Mouse (Mus musculus): ENCODE measurements at regions not wholly inside any gene's neighbourhood (a gene's known extent, or its start where the extent isn't known, plus 50 kb on each side); places are given as distances from the start of the nearest gene placed in this dataset.

DNA sequence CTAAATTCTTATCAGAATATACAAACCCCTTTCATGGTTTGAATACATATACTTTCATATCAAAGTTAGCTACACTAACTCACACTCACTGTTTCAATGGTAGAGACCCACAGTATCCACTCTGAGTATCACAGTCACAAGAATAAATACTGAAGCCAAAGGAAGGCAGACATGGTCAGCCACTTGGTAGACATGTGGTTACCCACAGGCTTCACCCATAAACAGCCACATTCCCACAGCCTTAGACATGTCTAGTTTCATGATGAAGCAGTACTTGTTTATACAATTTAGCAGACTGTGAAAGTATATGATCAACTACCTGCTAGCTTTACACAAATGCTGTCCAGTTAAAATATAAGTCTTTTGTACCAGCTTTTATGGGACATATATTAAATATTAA, 159.0 kb downstream of the Sucnr1 start:
- no peak for ATAC-seq (ENCODE audit: low read depth)
- H3K9ac ChIP-seq (ENCODE audit: low read depth, low read length) = no peak overlapping the region
- H3K36me3 ChIP-seq (ENCODE audit: control insufficient read depth, insufficient read depth, low read length) = no peaks in the 10 kb centered on the region
- H3K9me3 ChIP-seq (ENCODE audit: control insufficient read depth, low read length) = no peaks in the 10 kb centered on the region
- no peak overlapping the region for H3K27ac ChIP-seq (replicated peaks; ENCODE audit: low read depth, low read length)
- no peaks in the 10 kb centered on the region for H3K4me1 ChIP-seq (ENCODE audit: control insufficient read depth, insufficient read depth, low read length)
- H3K4me3 ChIP-seq (ENCODE audit: low read depth, low read length) = no peak overlapping the region
- no peaks in the 10 kb centered on the region for H3K27me3 ChIP-seq (replicated peaks; ENCODE audit: control insufficient read depth, insufficient read depth, low read length)
- no peak for DNase-seq (ENCODE audit: low spot score)
- no peak overlapping the region for H3K4me2 ChIP-seq (ENCODE audit: low read depth, low read length)

DNA sequence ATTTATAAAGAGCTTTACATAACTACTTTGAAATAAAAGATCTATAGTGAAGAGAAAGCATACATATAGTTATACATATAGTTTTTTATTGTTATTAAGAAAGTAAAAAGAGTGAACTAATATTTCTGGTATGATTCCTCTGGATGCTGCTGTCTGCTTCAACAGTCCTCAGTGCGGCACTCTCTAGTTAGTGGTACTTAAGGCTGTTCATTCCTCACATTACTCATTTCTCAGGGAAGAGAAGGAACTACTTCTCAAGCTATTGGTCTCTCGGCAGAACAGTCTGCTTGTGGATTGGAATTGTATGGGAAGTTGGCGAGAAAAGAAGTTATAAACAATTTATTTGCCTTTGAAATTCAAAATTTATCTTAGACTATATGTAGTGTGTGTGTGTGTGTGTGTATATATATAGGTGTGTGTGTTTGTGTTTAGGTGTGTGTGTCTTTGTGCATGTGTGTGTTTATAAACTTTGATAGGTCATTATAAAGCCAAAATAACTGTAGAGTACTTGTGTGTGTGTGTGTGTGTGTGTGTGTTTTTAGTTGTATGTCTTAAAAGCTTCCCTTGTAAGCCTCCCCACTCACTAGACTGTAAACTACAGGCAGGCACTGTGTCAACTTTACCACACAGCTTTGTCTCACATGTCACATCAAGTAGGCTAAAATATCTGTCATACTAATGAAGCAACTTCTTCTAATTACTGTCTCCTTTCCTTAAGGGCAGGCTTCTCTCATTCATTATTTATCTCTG, 185.2 kb downstream of the Sucnr1 start:
- WGBS = 79% methylated on average over 3 of the region's 3 CpGs

GRCm38 (mm10) chr3:60267416-60268174, 185.9 kb downstream of the Sucnr1 start:
- Histone ChIP-seq H3K4me1 (ENCODE audit: control insufficient read depth, insufficient read depth, low read length) (no peaks in the 10 kb centered on the region), H3K4me2 (ENCODE audit: low read depth, low read length) (no peak overlapping the region), H3K27me3 (replicated peaks; ENCODE audit: control insufficient read depth, insufficient read depth, low read length) (no peaks in the 10 kb centered on the region), H3K9ac (ENCODE audit: low read depth, low read length) (no peak overlapping the region), H3K36me3 (ENCODE audit: control insufficient read depth, insufficient read depth, low read length) (no peaks in the 10 kb centered on the region), H3K9me3 (ENCODE audit: control insufficient read depth, low read length) (no peaks in the 10 kb centered on the region), H3K4me3 (ENCODE audit: low read depth, low read length) (no peak overlapping the region), H3K27ac (replicated peaks; ENCODE audit: low read depth, low read length) (no peak overlapping the region)
- ATAC-seq (ENCODE audit: low read depth) = no peak
- DNase-seq (ENCODE audit: low spot score) = no peak

More for the DNA sequence above, 185.2 kb downstream of the Sucnr1 start:
- no peaks in the 10 kb centered on the region for H3K27me3 ChIP-seq (replicated peaks; ENCODE audit: control insufficient read depth, insufficient read depth, low read length)
- no peak overlapping the region for H3K4me3 ChIP-seq (ENCODE audit: low read depth, low read length)
- H3K36me3 ChIP-seq (ENCODE audit: control insufficient read depth, insufficient read depth, low read length) = no peaks in the 10 kb centered on the region
- no peak for DNase-seq (ENCODE audit: low spot score)
- no peak for ATAC-seq (ENCODE audit: low read depth)
- no peaks in the 10 kb centered on the region for H3K4me1 ChIP-seq (ENCODE audit: control insufficient read depth, insufficient read depth, low read length)
- H3K4me2 ChIP-seq (ENCODE audit: low read depth, low read length) = no peak overlapping the region
- H3K9ac ChIP-seq (ENCODE audit: low read depth, low read length) = no peak overlapping the region
- H3K9me3 ChIP-seq (ENCODE audit: control insufficient read depth, low read length) = no peaks in the 10 kb centered on the region
- no peak overlapping the region for H3K27ac ChIP-seq (replicated peaks; ENCODE audit: low read depth, low read length)

DNA sequence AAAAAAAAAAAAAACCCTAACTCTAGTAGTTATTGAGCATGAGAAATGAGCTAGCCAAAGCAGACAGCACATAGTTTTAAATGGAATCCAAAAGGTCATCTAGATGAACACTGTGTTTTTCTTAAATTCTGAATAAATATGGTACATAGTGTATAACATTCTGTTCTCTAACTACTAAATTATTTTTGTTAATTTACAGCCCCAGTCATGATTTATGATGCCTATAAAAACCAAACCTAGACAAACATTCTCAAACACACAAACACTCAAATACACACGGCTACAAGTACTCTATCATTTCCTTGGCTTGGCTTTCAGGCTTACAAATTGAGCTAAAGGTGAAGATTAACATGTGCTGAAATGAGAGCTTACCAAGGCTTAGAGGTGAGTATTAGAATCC, 188.8 kb downstream of the Sucnr1 start:
- Histone ChIP-seq H3K9me3 (ENCODE audit: control insufficient read depth, low read length) (no peaks in the 10 kb centered on the region), H3K36me3 (ENCODE audit: control insufficient read depth, insufficient read depth, low read length) (no peaks in the 10 kb centered on the region), H3K27me3 (replicated peaks; ENCODE audit: control insufficient read depth, insufficient read depth, low read length) (no peaks in the 10 kb centered on the region), H3K9ac (ENCODE audit: low read depth, low read length) (no peak overlapping the region), H3K4me2 (ENCODE audit: low read depth, low read length) (no peak overlapping the region), H3K4me1 (ENCODE audit: control insufficient read depth, insufficient read depth, low read length) (no peaks in the 10 kb centered on the region), H3K27ac (replicated peaks; ENCODE audit: low read depth, low read length) (no peak overlapping the region), H3K4me3 (ENCODE audit: low read depth, low read length) (no peak overlapping the region)
- no peak for DNase-seq (ENCODE audit: low spot score)
- 70% methylated on average over 1 of the region's 1 CpGs for WGBS
- ATAC-seq (ENCODE audit: low read depth) = no peak

- Histone ChIP-seq H3K4me3 (ENCODE audit: low read depth, low read length) (no peak overlapping the region), H3K4me1 (ENCODE audit: control insufficient read depth, insufficient read depth, low read length) (no peaks in the 10 kb centered on the region), H3K36me3 (ENCODE audit: control insufficient read depth, insufficient read depth, low read length) (no peaks in the 10 kb centered on the region), H3K9me3 (ENCODE audit: control insufficient read depth, low read length) (no peaks in the 10 kb centered on the region), H3K27ac (replicated peaks; ENCODE audit: low read depth, low read length) (no peak overlapping the region), H3K4me2 (ENCODE audit: low read depth, low read length) (no peak overlapping the region), H3K9ac (ENCODE audit: low read depth, low read length) (no peak overlapping the region), H3K27me3 (replicated peaks; ENCODE audit: control insufficient read depth, insufficient read depth, low read length) (no peaks in the 10 kb centered on the region)
- DNase-seq (ENCODE audit: low spot score) = no peak
- ATAC-seq (ENCODE audit: low read depth) = no peak
- WGBS = 67% methylated on average over 1 of the region's 1 CpGs
Observed at GRCm38 (mm10) chr3:60273744-60274143, 192.1 kb downstream of the Sucnr1 start.

DNA sequence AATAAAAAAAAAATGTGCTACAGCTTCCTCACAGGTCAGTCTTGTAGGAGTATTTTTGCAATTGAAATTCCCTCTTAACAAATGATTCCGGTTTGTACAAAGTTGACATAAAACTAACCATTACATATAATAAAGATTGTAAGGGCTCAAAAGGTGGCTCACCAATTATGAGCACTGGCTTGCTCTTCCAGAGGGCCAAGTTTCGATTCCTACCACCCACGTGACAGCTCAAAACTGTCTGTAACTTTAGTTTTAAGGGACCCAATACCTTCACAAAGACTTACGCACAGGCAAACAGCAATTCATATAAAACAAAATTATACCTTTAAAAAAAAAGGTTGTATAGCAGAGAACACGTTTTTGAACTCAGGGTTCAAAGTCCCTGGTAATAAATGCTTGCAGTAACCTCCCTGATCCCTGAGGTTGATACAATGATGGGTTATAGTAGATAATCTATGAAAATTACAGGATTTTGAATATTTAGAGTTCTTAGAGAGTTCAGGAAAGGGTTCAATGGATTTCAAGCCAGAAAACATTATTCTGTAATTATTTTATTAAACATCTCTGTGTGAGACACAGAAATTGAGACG, 193.7 kb downstream of the Sucnr1 start:
- no peak for ATAC-seq (ENCODE audit: low read depth)
- Histone ChIP-seq H3K27ac (replicated peaks; ENCODE audit: low read depth, low read length) (no peak overlapping the region), H3K9ac (ENCODE audit: low read depth, low read length) (no peak overlapping the region), H3K9me3 (ENCODE audit: control insufficient read depth, low read length) (no peaks in the 10 kb centered on the region), H3K36me3 (ENCODE audit: control insufficient read depth, insufficient read depth, low read length) (no peaks in the 10 kb centered on the region), H3K4me2 (ENCODE audit: low read depth, low read length) (no peak overlapping the region), H3K4me1 (ENCODE audit: control insufficient read depth, insufficient read depth, low read length) (no peaks in the 10 kb centered on the region), H3K27me3 (replicated peaks; ENCODE audit: control insufficient read depth, insufficient read depth, low read length) (no peaks in the 10 kb centered on the region), H3K4me3 (ENCODE audit: low read depth, low read length) (no peak overlapping the region)
- 80% methylated on average over 6 of the region's 6 CpGs for WGBS
- no peak for DNase-seq (ENCODE audit: low spot score)

- Histone ChIP-seq H3K9me3 (ENCODE audit: control insufficient read depth, low read length) (no peaks in the 10 kb centered on the region), H3K4me1 (ENCODE audit: control insufficient read depth, insufficient read depth, low read length) (no peaks in the 10 kb centered on the region), H3K4me3 (ENCODE audit: low read depth, low read length) (no peak overlapping the region), H3K27ac (replicated peaks; ENCODE audit: low read depth, low read length) (no peak overlapping the region), H3K9ac (ENCODE audit: low read depth, low read length) (no peak overlapping the region), H3K4me2 (ENCODE audit: low read depth, low read length) (no peak overlapping the region), H3K27me3 (replicated peaks; ENCODE audit: control insufficient read depth, insufficient read depth, low read length) (no peaks in the 10 kb centered on the region), H3K36me3 (ENCODE audit: control insufficient read depth, insufficient read depth, low read length) (no peaks in the 10 kb centered on the region)
- whole genome bisulfite sequencing = 67% methylated on average over 1 of the region's 1 CpGs
- ATAC-seq (ENCODE audit: low read depth) = no peak
- no peak for DNase-seq (ENCODE audit: low spot score)
Observed at GRCm38 (mm10) chr3:60277791-60278190, 194.8 kb upstream of the Mbnl1 start.

- Histone ChIP-seq H3K9me3 (ENCODE audit: control insufficient read depth, low read length) (no peaks in the 10 kb centered on the region), H3K27ac (replicated peaks; ENCODE audit: low read depth, low read length) (no peak overlapping the region), H3K4me3 (ENCODE audit: low read depth, low read length) (no peak overlapping the region), H3K4me2 (ENCODE audit: low read depth, low read length) (no peak overlapping the region), H3K9ac (ENCODE audit: low read depth, low read length) (no peak overlapping the region), H3K4me1 (ENCODE audit: control insufficient read depth, insufficient read depth, low read length) (no peaks in the 10 kb centered on the region), H3K36me3 (ENCODE audit: control insufficient read depth, insufficient read depth, low read length) (no peaks in the 10 kb centered on the region), H3K27me3 (replicated peaks; ENCODE audit: control insufficient read depth, insufficient read depth, low read length) (no peaks in the 10 kb centered on the region)
- ATAC-seq (ENCODE audit: low read depth) = no peak
- peak; percentile 7 for DNase-seq (ENCODE audit: low spot score)
Observed at GRCm38 (mm10) chr3:60281229-60281628, 191.4 kb upstream of the Mbnl1 start.

Data from embryonic facial prominence, embryonic 14.5 days (tissue).